Mouse (Mus musculus): Measurements from ENCODE around the gene Foxn1. TPM values are rescaled to one million over a fixed set of nuclear protein-coding genes. Genes with fewer than 3 reads are reported as not detected.

Foxn1 gene
- polyA plus RNA-seq, 1 experiment from 2014 or later: not detected

GRCm38 (mm10) chr11:78344890-78345715, 41.3 kb downstream of the Foxn1 start:
- peaks cover 13% of the 10 kb centered on the region for H3K36me3 ChIP-seq (ENCODE audit: control insufficient read depth, insufficient read depth, low read length)
- peak overlapping the region; percentile 48 for H3K9ac ChIP-seq (ENCODE audit: low read depth, low read length)
- H3K4me3 ChIP-seq (ENCODE audit: low read depth, low read length): no peak overlapping the region; the same call in 1 of the 2 replicates
- 50% methylated on average over 8 of the region's 8 CpGs for WGBS
- peak overlapping the region; percentile 76 for H3K4me2 ChIP-seq (ENCODE audit: low read length)
- no peak for ATAC-seq
- H3K4me1 ChIP-seq (ENCODE audit: control insufficient read depth, insufficient read depth, low read length): peaks cover 31% of the 10 kb centered on the region
- H3K27me3 ChIP-seq (ENCODE audit: control insufficient read depth, insufficient read depth, low read depth, low read length): no peaks in the 10 kb centered on the region
- H3K9me3 ChIP-seq (replicated peaks; ENCODE audit: control insufficient read depth, low read length, poor library complexity, severe bottlenecking): no peaks in the 10 kb centered on the region
- H3K27ac ChIP-seq (ENCODE audit: low read length): peak overlapping the region; percentile 28; the same call in 1 of the 2 replicates

GRCm38 (mm10) chr11:78344328-78344889, 41.9 kb downstream of the Foxn1 start:
- Histone ChIP-seq H3K27ac (ENCODE audit: low read length) (peak overlapping the region; percentile 81), H3K4me3 (ENCODE audit: low read depth, low read length) (peak overlapping the region; percentile 84), H3K9ac (ENCODE audit: low read depth, low read length) (peak overlapping the region; percentile 94), H3K9me3 (replicated peaks; ENCODE audit: control insufficient read depth, low read length, poor library complexity, severe bottlenecking) (no peaks in the 10 kb centered on the region), H3K4me1 (ENCODE audit: control insufficient read depth, insufficient read depth, low read length) (peaks cover 31% of the 10 kb centered on the region), H3K27me3 (ENCODE audit: control insufficient read depth, insufficient read depth, low read depth, low read length) (no peaks in the 10 kb centered on the region), H3K4me2 (ENCODE audit: low read length) (peak overlapping the region; percentile 76), H3K36me3 (ENCODE audit: control insufficient read depth, insufficient read depth, low read length) (peaks cover 16% of the 10 kb centered on the region)
- no peak for ATAC-seq
- WGBS: 80% methylated on average over 6 of the region's 6 CpGs

- Histone ChIP-seq H3K27ac (ENCODE audit: low read length) (peak within 1 kb of the TSS; percentile 81), H3K4me2 (ENCODE audit: low read length) (peak within 1 kb of the TSS; percentile 76), H3K4me1 (ENCODE audit: control insufficient read depth, insufficient read depth, low read length) (peaks cover 31% of the 10 kb centered on the region), H3K9me3 (replicated peaks; ENCODE audit: control insufficient read depth, low read length, poor library complexity, severe bottlenecking) (no peaks in the 10 kb centered on the region), H3K9ac (ENCODE audit: low read depth, low read length) (peak within 1 kb of the TSS; percentile 94), H3K27me3 (ENCODE audit: control insufficient read depth, insufficient read depth, low read depth, low read length) (no peaks in the 10 kb centered on the region), H3K36me3 (ENCODE audit: control insufficient read depth, insufficient read depth, low read length) (peaks cover 14% of the 10 kb centered on the region), H3K4me3 (ENCODE audit: low read depth, low read length) (peak within 1 kb of the TSS; percentile 84)
- ATAC-seq: peak; percentile 88
- under 1% methylated on average over 43 of the region's 66 CpGs for WGBS
Observed at GRCm38 (mm10) chr11:78343381-78344327, 42.7 kb downstream of the Foxn1 start, which contains the start of gene Unc119. Unc119 (plus strand) TSS chr11:78343482.

- Histone ChIP-seq H3K4me3 (ENCODE audit: low read depth, low read length) (no peak overlapping the region), H3K36me3 (ENCODE audit: control insufficient read depth, insufficient read depth, low read length) (peaks cover 10% of the 10 kb centered on the region; the same call in 1 of the 2 replicates), H3K4me2 (ENCODE audit: low read length) (no peak overlapping the region), H3K27me3 (ENCODE audit: control insufficient read depth, insufficient read depth, low read depth, low read length) (no peaks in the 10 kb centered on the region), H3K9ac (ENCODE audit: low read depth, low read length) (no peak overlapping the region), H3K4me1 (ENCODE audit: control insufficient read depth, insufficient read depth, low read length) (peaks cover 25% of the 10 kb centered on the region), H3K27ac (ENCODE audit: low read length) (no peak overlapping the region), H3K9me3 (replicated peaks; ENCODE audit: control insufficient read depth, low read length, poor library complexity, severe bottlenecking) (no peaks in the 10 kb centered on the region)
- ATAC-seq: no peak
- 87% methylated on average over 12 of the region's 12 CpGs for WGBS
Observed at GRCm38 (mm10) chr11:78341702-78342101, 44.7 kb downstream of the Foxn1 start.

GRCm38 (mm10) chr11:78337040-78337439, 49.3 kb downstream of the Foxn1 start:
- no peak overlapping the region for H3K9ac ChIP-seq (ENCODE audit: low read depth, low read length)
- 97% methylated on average over 8 of the region's 8 CpGs for WGBS
- no peak overlapping the region for H3K4me2 ChIP-seq (ENCODE audit: low read length)
- H3K36me3 ChIP-seq (ENCODE audit: control insufficient read depth, insufficient read depth, low read length): peaks cover 30% of the 10 kb centered on the region
- H3K4me3 ChIP-seq (ENCODE audit: low read depth, low read length): no peak overlapping the region
- no peak overlapping the region for H3K27ac ChIP-seq (ENCODE audit: low read length)
- H3K4me1 ChIP-seq (ENCODE audit: control insufficient read depth, insufficient read depth, low read length): no peaks in the 10 kb centered on the region
- no peaks in the 10 kb centered on the region for H3K9me3 ChIP-seq (replicated peaks; ENCODE audit: control insufficient read depth, low read length, poor library complexity, severe bottlenecking)
- no peaks in the 10 kb centered on the region for H3K27me3 ChIP-seq (ENCODE audit: control insufficient read depth, insufficient read depth, low read depth, low read length)
- no peak for ATAC-seq

- ATAC-seq: no peak
- Histone ChIP-seq H3K9me3 (replicated peaks; ENCODE audit: control insufficient read depth, low read length, poor library complexity, severe bottlenecking) (no peaks in the 10 kb centered on the region), H3K9ac (ENCODE audit: low read depth, low read length) (no peak overlapping the region), H3K4me2 (ENCODE audit: low read length) (no peak overlapping the region), H3K27me3 (ENCODE audit: control insufficient read depth, insufficient read depth, low read depth, low read length) (no peaks in the 10 kb centered on the region), H3K36me3 (ENCODE audit: control insufficient read depth, insufficient read depth, low read length) (peaks cover 22% of the 10 kb centered on the region), H3K27ac (ENCODE audit: low read length) (no peak overlapping the region), H3K4me3 (ENCODE audit: low read depth, low read length) (no peak overlapping the region), H3K4me1 (ENCODE audit: control insufficient read depth, insufficient read depth, low read length) (peaks cover 8% of the 10 kb centered on the region)
- 93% methylated on average over 5 of the region's 5 CpGs for WGBS
Observed at GRCm38 (mm10) chr11:78333992-78334391, 52.4 kb downstream of the Foxn1 start.

GRCm38 (mm10) chr11:78332676-78333075, 53.7 kb downstream of the Foxn1 start:
- Histone ChIP-seq H3K4me2 (ENCODE audit: low read length) (no peak overlapping the region), H3K27ac (ENCODE audit: low read length) (no peak overlapping the region), H3K4me3 (ENCODE audit: low read depth, low read length) (no peak overlapping the region), H3K4me1 (ENCODE audit: control insufficient read depth, insufficient read depth, low read length) (peaks cover 10% of the 10 kb centered on the region), H3K27me3 (ENCODE audit: control insufficient read depth, insufficient read depth, low read depth, low read length) (no peaks in the 10 kb centered on the region), H3K9me3 (replicated peaks; ENCODE audit: control insufficient read depth, low read length, poor library complexity, severe bottlenecking) (no peaks in the 10 kb centered on the region), H3K9ac (ENCODE audit: low read depth, low read length) (no peak overlapping the region), H3K36me3 (ENCODE audit: control insufficient read depth, insufficient read depth, low read length) (peaks cover 21% of the 10 kb centered on the region)
- WGBS: 98% methylated on average over 12 of the region's 12 CpGs
- ATAC-seq: no peak

GRCm38 (mm10) chr11:78328512-78329056, 57.8 kb downstream of the Foxn1 start:
- Histone ChIP-seq H3K9ac (ENCODE audit: low read depth, low read length) (peak overlapping the region; percentile 88), H3K4me3 (ENCODE audit: low read depth, low read length) (peak overlapping the region; percentile 89), H3K4me1 (ENCODE audit: control insufficient read depth, insufficient read depth, low read length) (peaks cover 10% of the 10 kb centered on the region), H3K4me2 (ENCODE audit: low read length) (peak overlapping the region; percentile 81), H3K27me3 (ENCODE audit: control insufficient read depth, insufficient read depth, low read depth, low read length) (no peaks in the 10 kb centered on the region), H3K36me3 (ENCODE audit: control insufficient read depth, insufficient read depth, low read length) (peaks cover 9% of the 10 kb centered on the region), H3K27ac (ENCODE audit: low read length) (peak overlapping the region; percentile 73), H3K9me3 (replicated peaks; ENCODE audit: control insufficient read depth, low read length, poor library complexity, severe bottlenecking) (no peaks in the 10 kb centered on the region)
- under 1% methylated on average over 36 of the region's 41 CpGs for WGBS
- peak; percentile 75 for ATAC-seq

All from midbrain, embryonic 16.5 days (tissue).